Mouse (Mus musculus) kidney, postnatal 10 days (tissue): Measurements from ENCODE around the gene Ppt2.

ENCODE experiments used
- DNase-seq: peaks from one replicate; pipeline ENCODE4 v3.0.0; 2021; ENCODE audit warnings: mixed read lengths

Ppt2 gene

GRCm38 (mm10) chr17:34605609-34606008, 22.7 kb downstream of the Ppt2 start:
- DNase-seq, result peak; percentile 99

GRCm38 (mm10) chr17:34604511-34605237, 23.6 kb downstream of the Ppt2 start:
- DNase-seq, result peak; percentile 67

DNA sequence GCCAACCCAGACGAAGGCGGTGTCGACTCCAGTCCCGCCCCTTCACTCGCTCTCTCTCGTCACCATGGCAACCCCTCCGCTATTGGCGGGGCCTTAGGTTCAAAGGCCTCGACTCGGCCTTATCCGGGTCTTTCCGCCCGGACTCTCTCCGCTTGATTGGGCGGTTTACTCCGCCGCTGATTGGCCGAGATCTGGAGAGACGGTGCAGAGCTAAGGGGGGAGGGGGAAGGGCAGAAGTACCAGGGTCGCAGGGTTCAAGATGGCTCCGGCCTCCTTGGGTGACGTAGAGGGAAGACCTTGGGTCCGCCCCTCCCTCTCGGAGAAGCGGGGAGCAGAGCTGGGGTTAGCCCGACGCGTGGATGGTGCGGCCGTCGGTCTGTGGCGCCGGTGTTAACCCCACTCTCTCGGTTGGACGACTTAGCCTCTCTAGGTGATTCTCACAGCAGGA, 24.2 kb downstream of the Ppt2 start, which contains the start of gene Agpat1:
Gene Agpat1 (plus strand): TSS at position 202 of the 448 bp plus-strand sequence.
- DNase-seq, result peak; percentile 99

GRCm38 (mm10) chr17:34603375-34604060, 24.8 kb downstream of the Ppt2 start, which contains the start of gene Rnf5:
Rnf5 (minus strand) TSS chr17:34603690.
- peak; percentile 100 for DNase-seq

- peak; percentile 11 for DNase-seq
Observed at GRCm38 (mm10) chr17:34601796-34602195, 26.5 kb downstream of the Ppt2 start.

- no peak for DNase-seq
Observed at GRCm38 (mm10) chr17:34599891-34600290, 28.4 kb downstream of the Ppt2 start.

GRCm38 (mm10) chr17:34597566-34598095, 30.7 kb downstream of the Ppt2 start, which contains the start of gene Ager:
Ager (plus strand) TSS chr17:34597862.
- DNase-seq, result no peak

- no peak for DNase-seq
Observed at GRCm38 (mm10) chr17:34596098-34596497, 32.2 kb downstream of the Ppt2 start.

DNA sequence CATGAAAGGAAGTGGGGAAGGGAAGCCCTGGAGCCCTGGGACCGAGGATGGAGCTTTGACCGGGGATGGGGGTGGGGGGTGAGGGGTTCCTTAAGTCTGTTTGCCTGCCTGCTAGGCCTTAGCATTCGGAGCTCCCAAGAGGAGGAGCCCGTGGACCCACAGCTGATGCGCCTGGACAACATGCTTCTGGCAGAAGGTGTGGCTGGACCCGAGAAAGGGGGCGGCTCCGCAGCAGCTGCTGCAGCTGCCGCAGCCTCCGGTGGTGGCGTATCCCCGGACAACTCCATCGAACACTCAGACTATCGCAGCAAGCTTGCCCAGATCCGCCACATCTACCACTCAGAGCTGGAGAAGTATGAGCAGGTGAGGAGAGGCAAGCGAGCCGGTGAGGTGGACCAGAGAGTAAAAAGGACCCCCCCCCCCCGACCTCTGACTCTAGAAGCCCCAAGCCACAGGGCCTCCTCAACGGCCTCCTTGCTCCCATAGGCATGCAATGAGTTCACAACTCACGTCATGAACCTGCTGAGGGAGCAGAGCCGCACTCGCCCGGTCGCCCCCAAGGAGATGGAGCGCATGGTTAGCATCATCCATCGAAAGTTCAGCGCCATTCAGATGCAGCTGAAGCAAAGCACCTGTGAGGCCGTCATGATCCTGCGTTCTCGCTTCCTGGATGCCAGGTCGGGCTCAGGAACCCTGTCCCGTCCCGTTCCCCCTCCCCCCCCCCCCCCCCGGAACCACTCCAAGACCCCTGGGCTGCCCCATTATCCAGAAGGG, 34.4 kb downstream of the Ppt2 start:
- DNase-seq, result peak; percentile 65

DNA sequence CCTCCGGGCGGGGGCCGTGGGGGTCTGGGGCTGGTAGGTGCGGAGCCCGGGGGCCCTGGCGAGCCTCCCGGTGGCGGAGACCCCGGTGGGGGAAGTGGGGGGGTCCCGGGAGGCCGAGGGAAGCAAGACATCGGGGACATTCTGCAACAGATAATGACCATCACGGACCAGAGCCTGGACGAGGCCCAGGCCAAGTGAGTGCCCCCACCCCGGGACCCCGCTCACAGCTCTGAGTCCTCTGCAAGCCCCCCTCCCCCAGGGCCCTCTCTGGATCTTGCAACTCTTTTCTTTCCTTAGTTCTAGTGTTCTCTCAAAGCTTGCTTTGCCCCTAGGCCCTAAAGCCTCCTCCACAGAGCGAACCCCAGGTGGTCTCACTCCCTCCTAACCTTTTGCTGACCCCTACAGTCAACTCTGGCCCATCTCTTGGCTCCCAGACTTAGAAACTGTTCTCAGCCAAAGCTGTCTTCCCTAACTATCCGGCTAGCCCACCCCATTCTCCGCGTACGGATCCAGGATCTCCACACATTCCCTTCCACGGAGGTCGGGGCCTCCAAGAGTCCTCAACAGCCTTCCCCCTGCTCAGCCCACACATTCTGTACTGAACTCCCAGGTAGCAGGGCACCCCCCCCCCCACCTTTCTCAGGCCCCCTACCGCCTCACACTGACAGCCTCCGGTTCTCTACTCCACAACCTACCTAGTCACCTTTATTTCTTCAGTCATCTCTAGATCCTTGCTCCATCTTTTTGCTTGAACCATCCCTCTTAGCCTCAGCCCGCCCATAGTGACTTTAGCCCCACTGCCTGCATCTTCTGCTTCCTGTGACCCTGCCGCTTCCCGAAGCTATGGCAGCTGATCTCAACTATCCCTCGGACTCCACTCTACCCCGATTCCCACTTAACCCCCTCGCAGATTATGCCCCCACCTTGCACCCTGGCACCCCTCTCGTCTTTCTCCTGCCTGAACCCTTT, 35.4 kb downstream of the Ppt2 start:
- peak; percentile 70 for DNase-seq

GRCm38 (mm10) chr17:34591994-34592375, 36.3 kb downstream of the Ppt2 start:
- peak; percentile 98 for DNase-seq

DNA sequence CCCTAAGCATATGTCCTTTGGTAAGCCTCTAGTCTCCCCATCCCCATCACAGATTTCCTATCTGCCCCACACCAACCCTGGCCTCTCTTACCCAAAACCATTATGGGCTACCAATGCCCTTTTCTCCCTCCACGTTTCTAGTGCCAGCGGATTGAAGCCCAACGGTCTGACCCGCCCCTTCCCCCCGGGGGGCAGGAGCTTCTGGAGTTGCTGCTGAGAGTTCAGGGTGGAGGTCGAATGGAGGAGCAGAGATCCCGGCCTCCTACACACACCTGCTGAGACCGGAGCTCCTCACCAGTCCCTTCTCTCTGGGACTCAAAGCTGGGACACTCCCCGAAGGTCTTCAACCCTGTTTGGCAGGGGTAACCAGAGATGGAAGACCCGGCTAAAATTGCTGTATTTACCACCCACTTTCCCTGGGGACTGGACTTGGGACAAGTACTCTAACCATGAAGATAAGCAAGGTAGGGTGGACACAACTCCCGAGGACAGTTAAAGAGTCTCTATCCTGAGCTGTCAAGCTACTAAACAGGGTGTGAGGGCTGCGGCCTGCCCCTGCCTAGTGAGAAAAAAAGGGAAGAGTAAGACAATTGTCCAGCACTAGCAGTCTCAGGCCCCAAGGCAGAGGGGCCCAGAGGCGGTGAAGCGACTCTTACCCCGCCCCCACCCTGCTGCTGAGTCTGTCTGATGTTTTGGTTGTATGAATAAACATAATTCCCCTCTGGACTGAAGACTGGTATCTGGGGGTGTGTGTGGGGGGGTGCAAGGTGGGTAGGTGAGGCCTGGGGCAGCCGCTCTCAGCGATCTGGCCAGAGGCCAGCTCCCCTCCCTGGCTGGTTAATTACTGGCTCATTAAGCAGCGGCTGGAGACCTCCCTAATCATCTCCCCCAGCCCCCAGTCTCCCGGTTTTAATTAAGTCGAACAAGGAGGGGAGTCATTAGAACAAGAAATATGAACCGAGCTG, 37.0 kb downstream of the Ppt2 start, which contains the start of gene Pbx2:
Gene Pbx2 (plus strand): TSS at position 238 of the 965 bp plus-strand sequence.
- peak; percentile 59 for DNase-seq

DNA sequence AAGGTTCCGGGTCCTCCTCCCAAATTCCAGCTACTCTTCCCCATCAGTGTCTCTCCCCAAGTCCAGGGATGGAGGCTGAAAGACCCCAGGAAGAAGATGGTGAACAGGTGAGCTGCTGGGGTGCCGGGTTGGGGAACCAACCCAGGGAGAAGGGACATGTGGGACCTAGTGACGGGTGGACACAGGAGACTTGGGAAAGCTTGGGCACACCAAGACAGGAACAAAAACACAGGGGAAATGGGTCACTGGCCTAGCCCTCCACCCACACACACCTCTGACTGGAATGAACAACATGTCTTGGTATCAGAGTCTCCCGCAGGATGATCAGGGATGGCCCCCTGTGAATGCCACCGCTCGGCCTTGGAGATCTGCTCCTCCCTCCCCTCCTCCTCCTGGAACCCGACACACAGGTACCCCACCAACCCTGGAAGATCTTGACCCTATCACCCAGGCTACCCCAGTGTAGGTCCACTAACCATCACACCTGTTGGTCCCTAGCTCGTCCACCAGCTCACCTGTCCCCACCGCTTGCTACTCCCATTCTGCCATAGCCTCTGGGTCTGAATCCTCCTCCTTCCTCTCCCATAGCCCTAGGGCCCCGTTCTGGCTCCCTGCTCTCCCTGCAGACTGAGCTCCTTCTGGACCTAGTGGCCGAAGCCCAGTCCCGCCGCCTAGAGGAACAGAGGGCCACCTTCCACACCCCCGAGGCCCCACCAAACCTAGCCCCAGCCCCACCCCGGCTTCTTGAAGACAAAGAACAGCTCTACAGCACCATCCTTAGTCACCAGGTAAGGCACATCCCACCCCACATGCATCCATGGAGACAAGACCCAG, 37.9 kb downstream of the Ppt2 start:
- peak; percentile 44 for DNase-seq

GRCm38 (mm10) chr17:34589681-34590101, 38.6 kb downstream of the Ppt2 start, which contains the start of gene Gpsm3:
Gpsm3 (plus strand) TSS chr17:34589806.
- DNase-seq, result peak; percentile 80

DNA sequence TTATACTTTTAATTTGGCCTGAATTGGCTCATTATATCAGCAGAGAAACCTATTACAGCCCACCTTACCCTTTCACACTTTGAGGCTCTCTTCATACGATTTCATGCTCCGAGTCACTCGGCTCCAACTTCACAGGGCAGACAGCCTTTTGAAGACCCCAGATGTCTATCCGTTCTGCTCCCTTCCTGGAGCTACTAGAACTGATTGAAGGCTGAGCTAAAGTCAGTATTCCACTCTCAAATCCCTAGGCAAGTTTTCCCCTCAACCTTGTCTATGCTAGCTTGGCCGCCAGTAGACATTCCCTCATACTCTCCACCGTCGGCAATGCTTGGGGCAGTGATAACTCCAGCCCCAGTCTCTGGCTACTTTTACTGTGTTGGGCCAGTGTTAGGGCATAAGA, 39.1 kb downstream of the Ppt2 start:
- no peak for DNase-seq

DNA sequence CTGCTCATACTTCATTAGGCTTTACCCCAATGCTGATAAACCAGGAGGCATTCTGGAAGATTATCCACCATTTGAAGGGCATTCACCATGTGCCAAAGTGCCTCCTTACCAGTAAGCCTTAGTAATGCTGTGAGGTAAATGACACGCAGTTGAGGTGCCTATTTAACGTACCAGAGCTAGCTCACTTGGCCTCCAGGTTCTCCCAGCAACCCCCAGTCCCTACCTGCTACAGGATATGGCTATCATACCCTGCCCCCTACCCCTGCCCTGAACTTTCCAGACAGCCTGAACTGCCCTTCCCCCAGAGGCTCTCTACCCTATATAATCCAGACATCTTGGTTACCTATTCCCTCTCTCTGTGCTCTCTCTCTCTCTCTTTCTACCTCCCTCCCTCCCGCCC, 39.5 kb downstream of the Ppt2 start:
- no peak for DNase-seq

DNA sequence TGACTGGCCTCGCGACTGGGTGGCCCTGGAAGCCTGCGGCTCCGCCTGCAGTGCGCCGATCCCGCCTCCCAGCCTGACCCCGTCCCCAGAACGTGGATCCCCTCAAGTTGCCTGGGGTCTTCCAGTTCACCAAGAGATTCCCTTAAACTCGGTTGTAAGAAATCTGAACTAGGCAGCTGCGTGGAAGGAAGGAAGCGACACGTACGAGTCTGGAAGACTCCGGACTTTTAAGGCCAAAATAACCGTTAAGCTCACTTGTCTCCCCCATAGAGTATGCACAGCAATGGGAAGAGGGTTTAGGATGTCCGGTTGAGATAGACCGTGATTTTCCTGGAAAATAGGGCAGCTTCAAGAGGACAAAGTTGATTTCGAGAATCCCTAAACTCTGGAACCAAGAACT, 40.5 kb downstream of the Ppt2 start:
- DNase-seq, result no peak

- DNase-seq, result peak; percentile 99
Observed at GRCm38 (mm10) chr17:34587423-34587811, 40.9 kb downstream of the Ppt2 start.

- DNase-seq, result peak; percentile 95
Observed at GRCm38 (mm10) chr17:34586796-34587422, 41.4 kb downstream of the Ppt2 start.
